17 mouse cellular contexts compared by ENCODE assay signal in genomic region chr1:52909783-52910182, GRCm38 (mm10).
"Had no signal": no experiment of that assay in that cellular context is flagged by ENCODE, and none has a peak within 500 bp of the region (broad histone marks: within the 10 kb centered on the region; RNA-seq: fewer than 3 reads in every experiment).

No protein-coding gene starts in this region.

- H3K4me1 ChIP-seq: liver, embryonic 15.5 days; midbrain, embryonic 10.5 days; midbrain, embryonic 12.5 days; neural tube, embryonic 13.5 days; neural tube, embryonic 15.5 days; stomach, embryonic 15.5 days had no signal

- DNase-seq: liver, postnatal 0 days; lung, embryonic 14.5 days; lung, postnatal 10 days; lung, postnatal 4 days; midbrain, embryonic 14.5 days; right cerebral cortex, postnatal 14 days; thymus, postnatal 25 days; thymus, postnatal 4 days had no signal

- H3K4me3 ChIP-seq: liver, embryonic 15.5 days; midbrain, embryonic 10.5 days; midbrain, embryonic 12.5 days; myocyte; neural tube, embryonic 13.5 days; neural tube, embryonic 15.5 days; stomach, embryonic 15.5 days had no signal

- H3K4me2 ChIP-seq: liver, embryonic 15.5 days; lung, embryonic 14.5 days; midbrain, embryonic 12.5 days; neural tube, embryonic 13.5 days; neural tube, embryonic 15.5 days; stomach, embryonic 15.5 days had no signal

- H3K9me3 ChIP-seq: liver, embryonic 15.5 days; midbrain, embryonic 10.5 days; midbrain, embryonic 12.5 days; neural tube, embryonic 13.5 days; neural tube, embryonic 15.5 days; stomach, embryonic 15.5 days had no signal

- H3K27me3 ChIP-seq: liver, embryonic 15.5 days; midbrain, embryonic 12.5 days; neural tube, embryonic 13.5 days; neural tube, embryonic 15.5 days; stomach, embryonic 15.5 days had no signal

- H3K36me3 ChIP-seq: liver, embryonic 15.5 days; midbrain, embryonic 10.5 days; midbrain, embryonic 12.5 days; stomach, embryonic 15.5 days had no signal

- ATAC-seq: liver, postnatal 0 days; midbrain, embryonic 16.5 days had no signal

- H3K9ac ChIP-seq: liver, embryonic 15.5 days; liver, postnatal 0 days; lung, embryonic 14.5 days; midbrain, embryonic 12.5 days; neural tube, embryonic 13.5 days; neural tube, embryonic 15.5 days; stomach, embryonic 15.5 days had no signal

- H3K27ac ChIP-seq: liver, embryonic 15.5 days; midbrain, embryonic 10.5 days; midbrain, embryonic 12.5 days; neural tube, embryonic 13.5 days; neural tube, embryonic 15.5 days; stomach, embryonic 15.5 days; stomach, postnatal 0 days had no signal
